Mouse (Mus musculus) 3134 (cell line): ENCODE results near the gene Nectin3.
"Not testable (repeated sequence)": the region's sequence is repeated elsewhere in the genome, so short reads cannot be mapped to it uniquely, and the experiment has no call there.

Source experiments
- DNase-seq: peaks from one replicate; pipeline ENCODE4 v3.0.0-alpha.2; 2011; ENCODE audit warnings: low spot score; ENCODE audit not compliant: insufficient read length; ENCODE audit errors: extremely low read depth

Nectin3 gene

DNA sequence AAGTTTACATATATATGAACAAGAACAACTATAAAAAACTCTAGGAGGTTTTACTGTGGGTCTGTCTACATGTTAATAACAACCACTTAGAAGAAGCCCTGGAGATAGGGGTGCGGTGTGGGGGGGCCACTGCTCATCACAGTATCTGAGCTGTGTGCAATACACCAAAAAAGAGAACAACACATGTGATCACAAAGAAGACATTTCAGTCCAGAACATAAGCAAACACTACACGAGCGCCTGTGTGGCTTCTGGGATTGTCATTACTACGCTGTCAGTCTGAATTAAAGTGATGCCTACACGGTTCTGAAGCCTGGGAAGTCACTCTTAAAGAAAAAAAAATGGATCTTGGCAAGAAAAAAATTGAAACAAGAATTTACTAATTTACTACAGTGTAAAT, 67.0 kb downstream of the Nectin3 start:
- DNase-seq = no peak

DNA sequence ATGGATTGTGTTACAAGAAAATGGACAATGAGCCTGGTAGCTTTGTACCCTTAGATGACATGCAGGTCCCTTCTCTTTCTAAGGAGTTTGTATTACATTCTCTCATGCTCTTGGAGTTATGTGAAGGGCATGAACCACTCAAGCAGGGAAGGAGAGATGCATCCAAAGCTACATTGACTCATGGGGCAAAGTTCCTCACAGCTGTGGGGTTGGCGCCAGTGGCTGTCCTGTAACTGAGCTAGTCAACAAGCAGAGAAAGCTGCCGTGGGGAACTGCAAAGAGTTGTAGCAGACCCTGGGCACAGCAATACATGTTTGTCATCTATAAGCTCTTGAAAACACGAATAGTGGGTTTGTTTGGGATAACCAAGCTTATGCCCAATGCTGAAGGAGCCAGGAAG, 82.1 kb downstream of the Nectin3 start:
- no peak for DNase-seq

DNA sequence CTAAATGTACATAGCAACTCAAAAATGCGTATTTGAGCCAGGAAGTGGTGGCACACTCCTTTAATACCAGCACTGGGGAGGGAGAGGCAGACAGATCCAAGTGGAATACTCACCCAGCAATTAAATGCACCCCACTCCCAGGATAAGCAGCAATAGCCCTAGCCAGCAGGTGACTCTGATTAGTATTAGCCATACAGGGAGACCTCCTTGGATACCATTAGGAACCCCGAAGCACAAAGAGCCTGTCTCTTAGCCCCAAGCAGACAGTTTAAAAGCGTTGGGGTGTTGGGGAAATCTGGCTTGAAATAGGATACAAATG, 87.6 kb downstream of the Nectin3 start:
- DNase-seq = no peak

DNA sequence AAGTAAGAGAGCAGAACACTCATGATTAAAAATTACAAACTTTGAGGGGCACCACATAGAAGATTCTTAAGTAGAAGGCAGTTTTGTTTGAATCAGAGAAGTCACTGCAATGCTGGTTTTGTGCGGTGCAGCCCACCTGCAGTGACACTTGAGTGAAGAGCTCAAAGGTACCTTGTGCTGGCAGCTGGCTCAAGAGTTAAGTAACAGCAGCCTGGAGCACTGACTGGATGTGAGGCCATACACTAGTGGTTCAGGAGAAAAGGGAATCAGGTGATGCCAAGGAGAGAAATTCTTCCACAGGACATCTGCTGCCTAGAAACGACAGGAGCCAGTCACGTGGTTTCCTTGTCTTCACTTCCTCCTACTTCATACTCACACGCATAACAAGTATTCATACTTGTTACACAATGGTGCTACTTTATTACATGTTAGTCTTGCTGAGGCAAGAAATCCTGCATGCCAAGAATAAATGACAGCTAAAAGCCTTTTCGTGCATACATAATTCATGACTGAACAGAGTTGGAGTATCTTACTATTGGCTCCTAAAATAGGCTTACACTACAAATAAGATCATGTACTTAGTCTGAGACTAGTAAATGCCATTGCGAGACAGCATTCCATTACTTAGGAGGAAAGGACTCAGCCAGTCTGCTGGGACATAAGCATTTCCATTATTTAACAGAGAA, 88.1 kb downstream of the Nectin3 start:
- DNase-seq = no peak

DNA sequence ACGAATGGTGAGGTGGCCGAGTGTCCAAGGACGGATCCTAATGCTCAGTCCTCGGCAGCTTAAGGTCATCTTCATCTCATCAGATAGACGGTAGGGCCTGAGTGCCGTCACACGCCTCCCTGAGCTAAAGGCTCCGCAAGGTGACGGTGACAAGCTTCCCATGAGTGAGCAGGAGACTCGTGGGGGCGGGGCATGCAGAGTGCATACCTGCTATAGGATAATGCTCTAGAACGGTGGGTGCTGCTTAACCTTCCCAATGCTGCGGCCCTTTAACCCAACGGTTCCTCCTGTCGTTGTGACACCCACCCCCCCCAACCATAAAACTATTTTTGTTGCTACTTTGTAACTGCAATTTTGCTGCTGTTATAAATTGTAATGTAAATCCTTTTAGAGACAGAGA, 90.3 kb downstream of the Nectin3 start:
- no peak for DNase-seq

DNA sequence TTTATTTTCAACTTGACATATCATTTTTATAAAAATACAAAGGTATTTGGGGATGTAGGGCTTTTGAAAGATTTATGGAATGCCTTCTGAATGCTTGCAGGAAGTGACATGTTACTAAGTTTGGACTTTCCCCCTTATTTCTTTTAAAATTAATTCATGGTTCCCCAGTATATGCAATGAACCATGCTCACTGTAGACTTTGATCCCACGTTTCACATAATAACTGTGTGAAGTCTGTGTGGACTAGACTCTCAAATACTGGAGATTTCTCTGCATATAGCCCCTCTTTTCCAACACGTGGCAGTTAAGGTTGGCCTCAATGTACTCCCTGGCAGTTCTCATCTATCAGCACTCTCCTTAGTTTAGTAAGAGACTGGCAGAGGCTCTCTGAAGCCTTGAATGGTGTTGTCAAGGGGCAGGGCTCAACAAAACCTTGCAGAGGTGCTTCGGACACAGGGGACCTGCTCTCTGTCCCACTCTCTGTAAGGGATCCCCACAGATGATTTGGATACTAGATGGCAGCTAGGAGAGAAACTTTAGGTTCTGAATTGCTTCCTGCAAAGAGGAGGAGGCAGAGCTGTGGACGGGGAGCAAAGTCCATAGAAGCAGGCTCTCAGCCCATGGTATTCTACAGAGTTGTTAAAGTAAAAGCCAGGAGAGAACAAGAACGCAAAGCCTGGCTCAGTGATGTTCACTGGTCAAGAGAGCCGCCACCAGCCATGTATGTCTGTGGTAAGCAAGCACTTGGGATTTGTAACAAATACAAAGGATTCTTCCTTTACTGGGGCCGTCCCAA, 91.3 kb downstream of the Nectin3 start:
- no peak for DNase-seq

DNA sequence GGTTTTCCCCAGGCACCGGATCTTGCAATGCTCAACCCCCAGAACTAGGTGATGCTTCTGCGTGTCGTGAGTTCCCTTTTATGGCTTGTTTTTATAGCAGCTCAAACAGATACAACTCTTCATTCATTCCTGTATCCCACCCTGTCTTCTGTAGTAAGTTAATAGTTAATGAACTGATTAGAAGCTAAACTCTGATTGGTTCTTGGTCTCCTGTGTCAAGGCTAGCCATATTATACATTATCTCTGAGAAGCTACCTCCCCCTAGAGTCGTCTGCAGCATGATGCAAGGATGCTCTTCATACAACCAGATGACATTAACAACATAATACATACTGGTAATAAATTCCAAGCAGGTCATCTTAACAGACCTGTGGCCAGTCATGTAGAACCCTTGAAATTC, 100.4 kb downstream of the Nectin3 start:
- no peak for DNase-seq

DNA sequence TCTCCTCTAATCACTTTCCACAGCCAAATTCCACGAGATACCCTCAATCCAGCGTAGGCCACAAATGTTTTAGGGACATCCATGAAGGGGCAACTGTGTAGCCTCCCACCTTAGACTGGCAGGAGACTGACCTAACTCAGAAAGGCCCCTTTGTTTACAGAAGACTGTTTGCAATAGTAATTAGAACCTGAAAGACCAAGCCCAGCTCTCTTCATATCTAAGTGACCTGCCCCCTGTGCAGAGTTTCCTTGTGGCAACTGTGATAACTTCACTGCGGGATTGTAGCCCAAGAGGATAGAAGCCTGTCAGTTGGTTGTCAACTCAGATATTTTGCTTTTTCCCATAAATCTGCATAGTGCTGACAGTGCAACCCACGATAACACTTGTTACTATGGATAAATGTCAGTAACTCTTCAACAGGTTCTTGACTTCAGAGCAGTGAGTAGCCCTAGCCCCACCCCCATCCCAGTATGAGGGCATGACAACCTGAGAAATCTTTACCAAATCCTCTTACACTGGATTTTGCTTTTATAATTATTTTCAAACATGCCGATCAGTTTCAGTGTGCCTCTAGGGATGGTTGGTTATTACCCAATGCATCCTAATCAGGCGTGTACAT, 108.8 kb downstream of the Nectin3 start:
- DNase-seq = no peak

DNA sequence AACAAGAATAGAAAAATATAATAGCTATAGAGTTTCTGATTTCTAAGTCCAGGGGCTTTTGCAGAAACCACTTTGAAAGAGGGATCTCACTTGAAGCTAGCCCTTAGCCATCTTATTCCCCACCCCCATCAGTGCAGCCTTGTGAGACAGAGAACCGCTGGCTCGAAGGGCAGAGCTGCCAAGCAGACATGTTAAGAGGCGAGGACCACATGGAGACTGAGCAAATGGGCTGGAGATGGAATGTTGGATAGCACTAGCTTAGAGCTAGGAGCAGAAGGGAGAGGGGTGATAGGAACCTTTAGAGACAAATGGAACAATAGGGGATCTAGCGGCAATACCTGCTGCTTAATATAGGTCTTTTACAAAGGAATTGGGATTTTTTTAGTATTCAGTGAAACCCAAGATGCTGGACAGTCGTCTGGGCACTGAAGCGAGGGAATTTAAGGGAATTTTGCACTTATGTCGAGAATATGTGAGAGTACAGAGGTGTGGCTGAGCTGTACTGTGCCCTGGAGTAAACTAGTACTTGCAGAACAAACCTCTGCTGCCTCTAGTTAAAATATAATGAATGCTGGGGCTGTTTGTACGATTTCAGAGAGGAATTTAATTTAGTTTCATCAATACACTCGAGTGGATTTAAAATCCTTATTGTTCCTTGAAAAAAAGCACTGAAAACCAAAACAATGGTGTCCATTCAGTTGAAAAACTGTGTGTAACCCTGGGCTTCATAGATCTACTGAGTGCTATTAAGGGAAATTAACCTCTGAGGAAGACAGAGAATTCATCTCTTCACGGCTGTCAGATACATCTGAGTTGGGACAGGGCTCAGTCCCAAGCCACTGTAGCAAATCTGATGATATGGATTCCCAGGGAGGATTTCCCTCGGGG, 109.6 kb downstream of the Nectin3 start:
- no peak for DNase-seq

DNA sequence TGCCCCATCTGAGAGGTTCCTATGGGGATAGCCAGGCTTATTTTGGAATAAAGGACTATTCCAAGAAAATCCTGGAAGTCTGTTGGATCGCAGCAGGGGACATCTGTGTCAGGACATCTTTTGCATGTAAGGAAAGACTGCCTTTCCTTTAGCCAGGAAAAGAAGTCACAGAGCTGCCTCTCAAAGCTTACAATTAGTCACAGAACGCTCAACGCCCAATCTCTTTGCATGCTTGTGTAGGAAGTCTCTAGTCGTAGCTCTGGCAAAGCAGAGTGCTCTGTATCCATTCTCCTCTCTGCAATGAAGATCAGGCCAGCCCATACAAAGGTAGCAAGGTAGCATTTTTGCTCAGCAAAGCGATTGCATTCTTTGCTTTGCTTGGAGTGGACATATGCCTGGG, 114.0 kb downstream of the Nectin3 start:
- no peak for DNase-seq

DNA sequence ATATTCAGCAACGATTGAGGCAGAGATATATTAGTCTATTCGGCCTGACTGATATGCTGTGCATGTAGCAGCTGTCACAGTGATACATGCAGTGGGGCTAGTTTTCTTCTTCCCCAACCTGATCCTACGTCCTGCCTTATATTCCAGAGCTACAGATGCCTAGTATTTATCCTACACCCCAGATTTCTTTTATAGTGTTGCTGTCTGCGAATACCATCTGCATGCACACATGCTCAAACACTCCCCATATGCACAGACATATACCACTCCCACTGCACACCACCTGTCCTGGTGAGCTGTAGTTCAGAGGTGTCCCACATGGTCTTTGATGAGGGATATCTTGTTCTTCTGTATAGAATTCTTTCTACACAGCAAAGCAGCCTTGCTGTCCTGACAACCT, 115.0 kb downstream of the Nectin3 start:
- DNase-seq = no peak

DNA sequence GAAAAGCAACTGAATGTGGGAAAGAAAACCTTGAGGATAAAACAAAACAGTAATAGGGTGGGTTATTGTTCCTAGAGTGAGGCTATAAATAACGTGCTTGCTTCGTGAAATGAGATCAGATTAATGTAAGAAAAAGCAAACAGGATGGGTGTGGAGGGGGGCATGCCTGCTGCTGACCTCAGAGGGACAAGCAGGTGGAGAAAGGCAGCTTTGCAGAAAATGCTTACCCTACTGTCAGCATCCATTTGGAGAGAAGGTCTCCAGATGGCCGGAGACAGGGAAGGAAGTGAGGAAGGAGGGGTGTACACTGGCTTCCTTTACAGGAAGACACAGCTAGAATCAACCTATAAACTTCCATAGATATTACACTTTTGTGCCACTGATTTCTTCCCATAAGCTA, 121.8 kb downstream of the Nectin3 start:
- DNase-seq = no peak

DNA sequence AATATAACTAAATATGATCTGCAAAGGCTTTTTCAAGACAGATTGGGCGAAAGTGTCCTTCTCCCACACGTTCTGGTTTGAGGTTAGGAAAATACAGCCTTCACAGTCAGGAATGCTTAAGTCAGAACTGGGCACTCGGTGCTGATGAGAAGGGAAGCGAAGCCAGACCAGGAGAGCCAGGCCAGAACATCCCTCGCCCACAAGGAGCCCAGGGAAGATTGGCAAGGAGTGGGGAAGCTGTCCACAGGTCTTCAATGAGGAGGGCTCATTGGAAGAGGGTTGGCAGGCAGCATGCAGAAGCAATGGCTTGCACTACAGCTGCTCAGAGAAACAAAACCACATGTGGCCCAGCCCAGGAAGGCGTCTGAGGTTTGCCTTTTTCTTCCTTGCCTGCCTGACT, 136.3 kb downstream of the Nectin3 start:
- DNase-seq = no peak

DNA sequence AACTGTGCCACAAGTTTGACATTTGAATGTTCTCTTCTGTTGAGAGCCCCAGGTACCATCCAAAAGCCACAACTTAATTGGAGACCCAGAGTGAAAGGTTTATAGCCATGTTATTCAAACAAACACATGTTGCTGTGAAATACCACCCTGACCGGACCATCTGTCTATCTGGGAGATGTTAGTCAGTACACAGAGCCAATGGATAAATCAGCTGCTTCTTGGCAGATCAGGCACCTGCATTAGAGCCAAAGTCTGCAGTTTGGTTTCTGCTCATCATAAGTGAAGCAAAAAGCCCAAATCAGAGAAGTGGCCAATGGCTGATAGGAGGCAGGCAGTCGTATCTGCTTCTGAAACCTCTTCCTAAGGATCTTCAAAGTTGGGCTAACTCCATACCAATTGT, 140.7 kb downstream of the Nectin3 start:
- not testable (repeated sequence) for DNase-seq

DNA sequence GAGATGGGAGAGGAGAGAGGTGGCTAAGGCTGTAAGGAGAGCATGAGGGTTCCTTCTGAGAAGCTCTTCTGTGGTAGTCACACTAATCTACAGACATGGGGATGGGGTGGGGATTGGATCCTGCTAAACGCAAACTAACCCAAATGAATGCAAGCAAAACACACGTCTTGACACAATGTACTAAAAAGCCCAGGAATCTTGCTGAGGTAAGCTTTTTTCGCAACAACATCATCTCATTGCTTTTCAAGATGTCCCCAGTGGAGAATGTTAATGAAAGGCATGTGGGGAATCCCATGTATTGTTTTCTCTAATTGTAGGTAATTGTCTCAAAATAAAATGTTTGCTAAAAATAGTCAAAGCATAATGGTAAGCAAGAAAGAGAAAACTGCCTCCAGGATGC, 141.7 kb downstream of the Nectin3 start:
- DNase-seq = no peak
